Mouse (Mus musculus) layer of hippocampus, adult 11-12 months (tissue): Measurements from ENCODE around the gene C7.
"Not testable (repeated sequence)": the region's sequence is repeated elsewhere in the genome, so short reads cannot be mapped to it uniquely, and the experiment has no call there.

Experiments
- DNase-seq: peaks from one replicate; pipeline ENCODE4 v3.0.0; 2022; ENCODE audit warnings: low spot score

C7 gene

DNA sequence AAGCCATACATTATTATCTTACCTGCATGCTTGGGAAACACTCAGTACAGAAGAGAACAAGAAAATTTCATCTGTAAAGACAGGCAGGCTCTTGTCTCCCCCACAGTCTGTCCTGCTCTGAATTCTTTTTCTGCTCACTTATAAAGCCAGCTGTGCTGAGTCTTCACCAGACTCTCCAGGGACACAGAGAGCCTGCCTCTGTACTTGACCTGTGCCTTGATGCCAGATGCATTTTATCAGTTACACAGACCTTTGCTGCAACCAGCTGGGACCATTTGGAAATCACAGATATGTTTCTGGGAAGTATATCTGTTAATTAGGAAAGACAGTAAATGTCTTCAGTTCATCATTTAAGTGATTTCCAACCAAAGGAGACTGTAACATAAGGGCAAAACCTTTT lies at the start of gene C7:
Gene C7 (minus strand): TSS at position 106 of the 400 bp plus-strand sequence.
- no peak for DNase-seq

DNA sequence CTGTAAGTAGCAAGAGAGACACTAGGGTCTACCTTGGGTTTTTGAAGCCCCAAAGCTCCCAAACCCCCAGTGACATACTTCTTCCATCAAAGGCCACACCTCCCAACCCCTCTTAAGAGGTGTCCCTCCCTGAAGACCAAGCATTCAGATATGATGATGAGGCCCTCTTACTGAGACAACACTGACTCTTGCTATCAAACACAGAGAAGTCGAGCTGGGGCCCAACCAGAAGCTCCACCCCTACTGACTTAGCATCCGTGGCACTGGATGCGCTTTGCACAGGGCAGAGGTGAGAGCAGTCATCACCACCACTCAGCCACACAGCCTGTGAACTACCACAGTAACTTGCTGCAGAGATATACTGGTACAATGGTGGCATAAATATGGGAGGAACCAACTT lies 49.1 kb upstream of the C7 start:
- DNase-seq, result no peak

DNA sequence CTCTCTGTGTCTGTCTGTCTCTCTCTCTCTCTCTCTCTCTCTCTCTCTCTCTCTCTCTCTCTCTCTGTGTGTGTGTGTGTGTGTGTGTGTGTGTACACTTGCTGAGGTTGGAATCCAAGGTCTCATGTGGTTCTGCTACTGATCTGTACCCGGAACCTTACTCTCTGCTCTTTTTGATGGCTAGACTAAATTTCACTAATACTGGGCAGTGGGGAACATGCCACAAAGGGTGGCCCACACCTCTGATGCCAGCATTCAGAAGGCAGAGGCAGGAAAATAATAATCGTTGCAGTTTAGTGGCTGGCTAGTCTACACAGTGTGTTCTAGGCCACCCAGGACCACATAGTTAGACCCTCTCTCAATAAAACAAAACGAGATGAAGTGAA lies 45.1 kb upstream of the C7 start:
- no peak for DNase-seq

- DNase-seq, result peak; percentile 37
Measured at GRCm38 (mm10) chr15:5107686-5108654, 44.4 kb upstream of the C7 start, which contains the start of gene Card6. Gene Card6 (minus strand): TSS chr15:5108539.

DNA sequence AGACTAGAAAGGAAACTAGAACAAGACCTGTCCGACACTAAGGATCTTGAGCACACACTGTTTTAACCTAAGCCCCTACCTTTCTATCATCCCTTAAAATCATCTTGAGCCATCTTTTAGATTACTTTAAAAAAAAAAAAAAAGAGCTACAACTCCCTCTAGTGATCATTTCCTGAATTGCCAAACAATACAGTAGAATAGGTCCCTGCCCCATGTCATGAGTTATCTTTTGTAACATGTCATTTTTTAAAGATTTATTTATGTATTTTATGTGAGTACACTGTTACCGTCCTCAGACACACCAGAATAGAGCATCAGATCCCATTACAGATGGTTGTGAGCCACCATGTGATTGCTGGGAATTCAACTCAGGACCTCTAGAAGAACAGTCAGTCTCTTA lies 42.8 kb upstream of the C7 start:
- DNase-seq, result no peak

DNA sequence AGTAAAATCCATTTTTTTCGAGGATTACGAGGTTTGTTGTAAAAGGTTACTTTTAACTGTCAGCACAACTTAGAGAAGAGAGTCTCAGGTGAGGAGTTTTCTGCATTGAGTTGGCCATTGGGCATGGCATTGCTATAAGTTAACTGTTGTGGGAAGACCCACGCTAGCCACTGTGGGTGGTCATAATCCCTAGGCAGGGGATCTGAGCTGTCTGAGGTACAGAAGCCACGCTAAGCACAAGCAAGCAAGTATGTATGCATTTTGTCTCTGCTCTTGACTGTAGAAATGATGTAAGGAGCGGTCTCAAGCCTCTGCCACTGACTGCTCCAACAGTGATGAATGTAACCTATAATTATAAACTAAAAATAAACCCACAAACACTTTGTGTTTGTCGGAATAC lies 42.4 kb upstream of the C7 start:
- no peak for DNase-seq

GRCm38 (mm10) chr15:5102312-5102711 lies 38.8 kb upstream of the C7 start:
- peak; percentile 66 for DNase-seq

GRCm38 (mm10) chr15:5097376-5097775 lies 33.8 kb upstream of the C7 start:
- DNase-seq, result no peak

DNA sequence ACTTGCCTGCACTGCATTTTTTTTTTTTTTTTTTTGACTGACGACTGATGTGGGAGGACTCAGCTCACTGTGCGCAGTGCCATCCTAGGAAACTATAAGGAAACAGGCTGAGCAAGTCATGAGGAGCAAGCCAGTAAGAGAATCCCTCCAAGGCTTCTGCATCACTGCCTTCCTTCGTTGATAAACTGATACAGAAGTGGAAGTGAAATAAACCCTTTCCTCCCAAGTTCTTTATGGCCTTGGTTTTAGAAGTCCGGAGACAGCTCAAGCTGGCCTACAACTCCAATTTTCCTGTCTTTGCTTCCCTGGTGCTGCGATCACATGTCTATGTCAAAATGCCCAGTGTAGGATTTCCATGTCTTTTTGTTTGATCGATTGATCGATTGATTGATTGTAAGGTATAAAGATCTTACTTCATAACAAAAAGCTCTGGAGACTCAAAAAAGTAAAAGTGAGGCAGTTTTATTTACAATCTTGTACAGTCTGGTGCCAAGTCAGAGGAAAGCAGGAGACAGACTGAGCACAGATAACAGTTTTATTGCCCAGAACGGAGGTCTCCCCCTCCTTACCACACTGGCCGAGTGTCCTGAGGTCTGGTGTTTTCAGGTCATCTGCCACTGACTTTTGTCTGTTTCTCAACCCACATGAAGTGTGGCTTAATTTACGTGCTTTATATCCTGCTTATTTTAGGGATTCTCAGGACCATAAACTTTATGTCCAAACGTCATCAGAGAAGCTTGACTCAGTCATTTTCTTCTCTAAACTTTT lies 32.2 kb upstream of the C7 start:
- no peak for DNase-seq

DNA sequence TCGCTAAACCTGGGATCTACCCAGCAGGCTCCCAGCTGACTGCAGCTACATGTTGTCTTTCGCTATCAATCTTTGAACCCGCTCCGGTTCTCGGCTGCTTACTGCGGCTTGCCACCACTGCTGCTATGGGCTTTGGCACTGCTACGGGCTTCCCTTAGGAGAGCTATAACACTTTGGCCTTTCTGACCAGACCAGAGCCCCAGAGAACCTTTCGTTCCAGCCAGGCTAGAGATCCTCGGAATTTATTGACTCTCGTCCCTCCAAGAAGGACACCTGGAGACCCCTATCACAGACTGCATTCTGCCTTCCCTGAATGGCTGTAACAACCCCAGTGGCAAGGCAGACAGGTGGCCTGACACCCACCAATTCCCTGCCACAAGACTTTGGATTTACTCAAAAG lies 26.6 kb upstream of the C7 start:
- no peak for DNase-seq

- DNase-seq, result no peak
Measured at GRCm38 (mm10) chr15:5088850-5089608, 25.5 kb upstream of the C7 start.

DNA sequence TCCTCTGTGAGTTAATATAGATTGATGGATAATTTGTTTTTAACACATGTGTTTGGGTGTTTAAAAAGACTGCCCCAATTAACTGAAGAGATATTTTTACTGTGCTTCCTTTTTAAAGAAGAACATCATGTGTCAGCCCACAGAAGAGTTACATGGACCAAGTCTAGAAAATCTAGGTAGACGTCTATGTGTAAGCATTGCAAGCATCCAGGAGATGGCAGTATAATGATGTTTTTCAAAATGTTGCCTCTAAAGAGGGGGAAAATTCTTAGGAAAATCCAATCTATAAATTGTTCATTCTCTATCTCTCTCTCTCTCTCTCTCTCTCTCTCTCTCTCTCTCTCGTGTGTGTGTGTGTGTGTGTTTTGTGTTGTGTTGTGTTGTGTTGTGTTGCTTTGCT lies 22.6 kb upstream of the C7 start:
- DNase-seq, result no peak

DNA sequence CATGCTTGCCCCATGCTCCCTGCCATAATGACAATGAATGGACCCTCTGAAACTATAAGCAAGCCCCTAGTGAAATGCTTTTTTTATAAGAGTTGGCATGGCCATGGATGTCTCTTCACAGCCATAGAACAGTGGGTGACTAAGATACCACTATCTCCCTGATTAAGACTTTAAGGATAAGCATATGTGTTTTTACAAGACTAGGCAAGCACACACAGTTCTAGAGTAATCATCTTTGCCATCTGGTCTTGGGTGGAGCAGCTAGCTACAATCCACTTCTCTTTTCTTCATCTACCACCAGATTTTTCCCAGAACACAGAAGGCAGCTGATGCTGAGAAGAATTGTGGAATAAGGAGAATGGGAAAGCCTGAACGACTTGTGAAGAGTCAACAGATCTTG lies 17.7 kb upstream of the C7 start:
- DNase-seq, result peak; percentile 11

DNA sequence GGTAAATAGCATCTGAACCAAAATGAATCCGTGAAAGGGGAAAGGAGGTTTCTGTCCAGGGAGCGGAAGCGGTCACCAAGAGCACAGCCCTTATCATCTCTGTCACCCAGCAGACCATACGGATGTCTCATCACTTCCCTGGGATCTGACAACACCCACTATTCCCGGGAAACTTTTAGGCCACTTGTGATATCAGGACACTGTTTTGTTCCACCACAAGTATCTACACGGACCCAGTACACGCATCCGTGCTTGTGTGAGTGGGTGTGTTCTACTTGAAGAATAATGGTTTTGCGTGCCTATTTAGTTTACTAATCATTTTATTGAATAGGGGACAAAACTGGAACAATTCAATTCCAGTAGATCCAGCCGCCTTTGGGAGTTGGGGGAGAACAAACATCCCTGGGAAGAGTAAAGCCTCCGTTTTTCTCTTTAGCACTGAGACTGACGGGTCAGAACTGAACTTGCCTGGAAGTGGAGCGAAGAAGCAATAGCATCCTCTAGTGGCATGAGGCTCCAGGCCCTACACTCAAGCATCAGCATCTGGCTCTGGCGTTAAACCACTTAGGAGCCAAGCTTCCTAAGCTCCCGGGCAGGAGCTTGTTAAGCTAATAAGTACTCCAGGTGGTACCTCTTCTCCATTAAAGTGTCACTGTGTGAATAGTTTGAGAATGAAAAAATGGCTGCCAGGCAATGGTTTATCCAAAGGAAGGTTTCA lies 5.4 kb upstream of the C7 start:
- peak; percentile 64 for DNase-seq

GRCm38 (mm10) chr15:5045560-5046284 lies 17.8 kb downstream of the C7 start:
- DNase-seq, result peak; percentile 28

DNA sequence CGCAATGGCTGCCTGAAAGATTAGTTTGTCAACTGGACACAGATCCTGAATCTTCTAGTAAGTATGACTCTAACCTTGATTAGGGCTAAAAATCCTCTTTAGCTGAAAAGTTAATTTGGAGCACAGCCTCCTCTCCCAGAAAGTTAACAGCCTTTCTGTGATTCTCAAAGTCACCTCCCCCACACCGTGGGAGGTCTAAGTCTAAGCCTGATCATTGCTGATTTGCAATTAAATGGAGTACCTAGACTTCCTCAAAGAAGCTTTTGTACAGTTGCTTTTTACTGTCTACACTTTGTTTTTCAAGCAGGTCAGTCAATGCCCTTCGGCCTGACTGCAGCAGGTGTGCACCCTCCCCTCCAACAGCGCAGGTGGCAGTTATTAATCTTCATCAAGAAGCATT lies 34.3 kb downstream of the C7 start:
- no peak for DNase-seq

GRCm38 (mm10) chr15:5023479-5024265 lies 39.9 kb downstream of the C7 start:
- DNase-seq, result not testable (repeated sequence)

- DNase-seq, result no peak
Measured at GRCm38 (mm10) chr15:5009644-5010107, 53.9 kb downstream of the C7 start.

- DNase-seq, result no peak
Measured at GRCm38 (mm10) chr15:5003503-5004196, 59.9 kb downstream of the C7 start.
